Mouse (Mus musculus): ENCODE measurements around the gene Gm49405.

GRCm38 (mm10) chr19:3951461-3951860 lies 49.0 kb upstream of the Gm49405 start:
- no peak for TF ChIP-seq POLR2A (IDR thresholded peaks at IDR 0.05; ENCODE audit: low read depth, low read length)
- no peak for TF ChIP-seq CTCF (IDR thresholded peaks at IDR 0.05; ENCODE audit: borderline replicate concordance, insufficient read depth, low read length)

All from embryonic fibroblast, embryonic 13.5 days (primary cell).